Mouse (Mus musculus): ENCODE data around the gene Gm49339.

GRCm38 (mm10) chr10:51455762-51456161 is 24.6 kb upstream of the Gm49339 start:
- no peak for TF ChIP-seq CTCF (IDR thresholded peaks at IDR 0.05; ENCODE audit: low read depth)
- TF ChIP-seq EP300 (IDR thresholded peaks at IDR 0.05; ENCODE audit: low read depth): no peak
